Mouse (Mus musculus): ENCODE data around the gene Dact2.

DNA sequence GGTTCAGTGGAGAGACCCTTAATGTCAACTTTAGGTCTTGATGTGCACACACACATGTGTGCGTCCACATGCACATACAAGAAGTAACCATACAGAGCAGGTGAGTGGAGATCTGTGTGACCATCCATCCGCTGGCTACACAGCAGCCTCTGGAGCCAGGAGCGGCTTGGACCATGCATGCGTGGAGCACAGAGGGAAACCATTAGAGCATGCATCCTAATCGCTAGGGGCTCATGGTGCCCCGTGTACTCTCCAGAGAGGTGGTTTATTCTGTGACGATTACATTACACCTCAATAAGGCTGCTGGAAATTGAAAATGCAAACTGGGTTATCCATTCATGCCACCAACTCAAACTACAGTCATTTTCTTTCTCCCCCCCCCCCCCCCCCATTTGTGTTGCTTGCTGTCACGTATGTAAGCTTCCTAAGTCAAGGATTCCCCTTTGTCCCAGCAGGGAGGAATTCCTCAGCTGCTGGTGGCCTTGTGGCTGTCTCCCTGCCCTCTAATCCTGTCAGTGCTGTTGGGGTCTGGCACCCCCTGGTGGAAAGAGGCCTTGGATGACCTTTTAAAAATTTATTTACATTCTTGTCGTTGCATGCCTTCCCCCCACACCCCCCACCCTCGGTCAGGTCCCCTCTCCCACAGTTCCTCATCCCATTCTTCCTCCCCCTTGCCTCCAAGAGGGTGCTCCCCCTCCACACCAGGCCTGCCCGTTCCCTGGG is 17.9 kb upstream of the Dact2 start:
- TF ChIP-seq CTCF (IDR thresholded peaks at IDR 0.05; ENCODE audit: control insufficient read depth, insufficient read depth, insufficient replicate concordance, low read depth, low read length) (no peak), POLR2A (IDR thresholded peaks at IDR 0.05; ENCODE audit: control insufficient read depth, low read depth, low read length) (no peak)
